ENCODE assay signal across 8 mouse cellular contexts in genomic region chr2:149829955-149830535, GRCm38 (mm10). TPM values are rescaled to one million over a fixed set of nuclear protein-coding genes. Genes with fewer than 3 reads are reported as not detected.
DNase-seq lines count a peak whose midpoint lies in the region; ATAC-seq lines count a peak whose summit lies in the region.
"Had no signal": no experiment of that assay in that cellular context is flagged by ENCODE, and none has a peak within 500 bp of the region (broad histone marks: within the 10 kb centered on the region; RNA-seq: fewer than 3 reads in every experiment).

No protein-coding gene starts in this region.

- H3K9ac ChIP-seq in lung, embryonic 15.5 days = peak overlapping the region; percentile 7
- H3K9ac ChIP-seq in midbrain, embryonic 13.5 days (replicated peaks) = peak overlapping the region; percentile 73

- H3K27ac ChIP-seq in lung, embryonic 15.5 days = no peak overlapping the region
- H3K27ac ChIP-seq in hindbrain, embryonic 10.5 days = peak overlapping the region; percentile 86
- no peak overlapping the region for H3K27ac ChIP-seq in midbrain, embryonic 13.5 days

- WGBS in lung, embryonic 15.5 days = 3% methylated on average over 26 of the region's 26 CpGs
- WGBS in hindbrain, embryonic 10.5 days = under 1% methylated on average over 26 of the region's 26 CpGs
- WGBS in midbrain, embryonic 13.5 days = 1% methylated on average over 26 of the region's 26 CpGs

- peaks cover 16% of the 10 kb centered on the region; the same call in 1 of the 2 replicates for H3K4me1 ChIP-seq in lung, embryonic 15.5 days
- H3K4me1 ChIP-seq in hindbrain, embryonic 10.5 days (replicated peaks) = peaks cover 28% of the 10 kb centered on the region
- H3K4me1 ChIP-seq in midbrain, embryonic 13.5 days (replicated peaks) = peaks cover 21% of the 10 kb centered on the region

- ATAC-seq in lung, embryonic 15.5 days (ENCODE audit: borderline replicate concordance, extremely low read depth, low FRiP score, low TSS enrichment) = peak; percentile 47
- ATAC-seq in midbrain, embryonic 13.5 days = no peak
- no peak; the same call in 1 of the 2 replicates for ATAC-seq in granulocyte monocyte progenitor cell, adult 5-6 weeks (replicated peaks; ENCODE audit: poor library complexity, severe bottlenecking)

- no peaks in the 10 kb centered on the region for H3K9me3 ChIP-seq in lung, embryonic 15.5 days
- H3K9me3 ChIP-seq in hindbrain, embryonic 10.5 days = no peaks in the 10 kb centered on the region
- no peaks in the 10 kb centered on the region for H3K9me3 ChIP-seq in midbrain, embryonic 13.5 days

- H3K27me3 ChIP-seq in lung, embryonic 15.5 days = peaks cover 45% of the 10 kb centered on the region
- peaks cover 59% of the 10 kb centered on the region for H3K27me3 ChIP-seq in hindbrain, embryonic 10.5 days (ENCODE audit: insufficient read depth, poor library complexity, severe bottlenecking)
- H3K27me3 ChIP-seq in midbrain, embryonic 13.5 days = peaks cover 49% of the 10 kb centered on the region

- H3K36me3 ChIP-seq in lung, embryonic 15.5 days = no peaks in the 10 kb centered on the region
- H3K36me3 ChIP-seq in hindbrain, embryonic 10.5 days = no peaks in the 10 kb centered on the region
- H3K36me3 ChIP-seq in midbrain, embryonic 13.5 days = no peaks in the 10 kb centered on the region

- H3K4me3 ChIP-seq in lung, embryonic 15.5 days = peak overlapping the region; percentile 46
- H3K4me3 ChIP-seq in hindbrain, embryonic 10.5 days = peak overlapping the region; percentile 74
- peak overlapping the region; percentile 70 for H3K4me3 ChIP-seq in midbrain, embryonic 13.5 days (replicated peaks)
- H3K4me3 ChIP-seq: megakaryocyte, embryonic 14.5 days had no signal

- no peak for DNase-seq in lung, postnatal 14 days
- peak; percentile 55 to 58 for DNase-seq in cerebellum, postnatal 36 days
- DNase-seq in hindbrain, embryonic 10.5 days (ENCODE audit: low spot score) = no peak
- no peak for DNase-seq in thymus, postnatal 25 days

- H3K4me2 ChIP-seq in lung, embryonic 15.5 days = peak overlapping the region; percentile 93
- peak overlapping the region; percentile 93 for H3K4me2 ChIP-seq in midbrain, embryonic 13.5 days (replicated peaks)

RNA-seq across cellular contexts. Expression of gene C530025M09Rik, which starts 1.0 kb away (rescaled TPM):
- 0.31 TPM in 1 of 2 replicates, not detected in the other for polyA plus RNA-seq in lung, embryonic 15.5 days (2015; fragmentation: Nextera tagmentation; extraction: Ambion mirVana)
- polyA plus RNA-seq in hindbrain, embryonic 10.5 days (2016; fragmentation: Nextera tagmentation; extraction: Ambion mirVana) = 0.41 TPM in 1 of 2 replicates, not detected in the other
- 0.85 and 0.95 TPM in 2 replicates for polyA plus RNA-seq in midbrain, embryonic 13.5 days (2015; fragmentation: Nextera tagmentation; extraction: Ambion mirVana)
- total RNA-seq in granulocyte monocyte progenitor cell, adult 5-6 weeks (2014; fragmentation: Nextera tagmentation) = not detected in 2 replicates
- not detected in 2 replicates for total RNA-seq in granulocyte monocyte progenitor cell, adult 5-6 weeks (2017)

RNA-seq across cellular contexts. Expression of gene Syndig1, which starts 1.0 kb away (rescaled TPM):
- polyA plus RNA-seq in lung, embryonic 15.5 days (2015; fragmentation: Nextera tagmentation; extraction: Ambion mirVana) = 3.9 and 4.7 TPM in 2 replicates
- polyA plus RNA-seq in hindbrain, embryonic 10.5 days (2016; fragmentation: Nextera tagmentation; extraction: Ambion mirVana) = 2.9 and 6.7 TPM in 2 replicates
- 14.0 and 14.7 TPM in 2 replicates for polyA plus RNA-seq in midbrain, embryonic 13.5 days (2015; fragmentation: Nextera tagmentation; extraction: Ambion mirVana)
- total RNA-seq in granulocyte monocyte progenitor cell, adult 5-6 weeks (2014; fragmentation: Nextera tagmentation) = not detected in 2 replicates
- total RNA-seq in granulocyte monocyte progenitor cell, adult 5-6 weeks (2017) = not detected in 2 replicates

Comparison
In these comparisons a context has a peak if more than half of its experiments do, and no peak if none do; other contexts are left out.
1. DNase-seq: peak in cerebellum, postnatal 36 days (2 of 2); none in lung, postnatal 14 days (single experiment), hindbrain, embryonic 10.5 days (single experiment) and thymus, postnatal 25 days (single experiment).
2. Peak in every context shown above with its lines, with median percentiles within 50 percentile points of each other: H3K4me3 ChIP-seq.